Mouse (Mus musculus): Measurements from ENCODE around the gene Meioc. TPM values are rescaled to one million over a fixed set of nuclear protein-coding genes. Genes with fewer than 3 reads are reported as not detected.
A peak's percentile ranks its signal among the peaks of the same experiment; 100 is the strongest.
"Not testable (repeated sequence)": the region's sequence is repeated elsewhere in the genome, so short reads cannot be mapped to it uniquely, and the experiment has no call there.

The Meioc gene
- polyA plus RNA-seq, 1 experiment, result 0.01 TPM

DNA sequence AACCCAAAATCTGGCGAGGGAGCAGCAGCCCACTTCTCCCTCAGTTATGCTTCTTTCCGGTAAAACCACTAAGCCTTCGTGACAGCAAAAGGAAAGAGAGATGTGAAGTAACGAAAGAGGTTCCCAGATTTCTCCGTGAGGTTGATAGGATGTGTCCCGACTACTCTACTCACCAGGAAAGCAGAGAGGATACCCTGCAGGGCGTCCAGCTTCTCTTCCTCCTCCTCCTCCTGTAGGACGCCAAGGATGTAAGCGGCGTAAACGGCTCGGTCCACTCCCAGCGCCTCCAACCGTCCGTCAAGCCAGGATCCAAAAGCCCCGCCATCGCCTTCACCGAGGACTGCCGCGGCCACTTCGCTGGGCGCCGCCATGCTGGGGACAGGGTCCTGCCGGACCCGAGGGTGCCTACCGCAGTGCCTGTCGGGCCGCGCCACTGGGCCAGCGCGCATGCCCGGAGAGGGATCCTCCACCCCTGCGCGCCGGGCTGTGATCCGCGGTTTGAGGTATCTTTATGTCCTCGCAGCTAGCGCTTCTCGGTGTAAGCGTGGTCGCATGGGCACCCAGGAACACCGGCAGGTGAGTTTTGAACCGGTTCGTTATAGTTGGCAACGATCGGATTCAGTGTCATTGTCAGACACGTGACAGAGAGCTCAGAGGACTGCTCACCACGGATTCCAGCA is 34.0 kb downstream of the Meioc start, which contains the start of gene Ccdc43:
Gene Ccdc43, minus strand, starts transcription at position 445 of the 680 bp plus-strand sequence.
- Histone ChIP-seq H3K36me3 (ENCODE audit: control insufficient read depth, insufficient read depth) (no peaks in the 10 kb centered on the region), H3K4me3 (peak within 1 kb of the TSS; percentile 85), H3K27me3 (ENCODE audit: control insufficient read depth, insufficient read depth, insufficient read length) (no peaks in the 10 kb centered on the region), H3K79me2 (ENCODE audit: control insufficient read depth, insufficient read depth) (peaks cover 14% of the 10 kb centered on the region), H3K4me2 (ENCODE audit: low read depth) (peak within 1 kb of the TSS; percentile 96), H3ac (ENCODE audit: control insufficient read depth, insufficient read length) (peak within 1 kb of the TSS; percentile 73)
- TF ChIP-seq USF1 (IDR thresholded peaks at IDR 0.05; ENCODE audit: low read depth) (peak; percentile 82), POLR2AphosphoS2 (IDR thresholded peaks at IDR 0.05; ENCODE audit: insufficient read length, low read depth) (peak; percentile 86), POLR2A (IDR thresholded peaks at IDR 0.05; ENCODE audit: insufficient read length, low read depth) (peak; percentile 98), MYOG (IDR thresholded peaks at IDR 0.05; ENCODE audit: control insufficient read depth in 1 of 3, insufficient read depth in 1 of 3, insufficient read length in 2 of 3, low read depth in 2 of 3) (peak in 1 of 3 experiments; percentile 29), MYOD1 (IDR thresholded peaks at IDR 0.05; ENCODE audit: control insufficient read depth in 1 of 3, insufficient read length in 2 of 3, low read depth in 2 of 3) (peak in 1 of 3 experiments; percentile 19), E2F4 (IDR thresholded peaks at IDR 0.05; ENCODE audit: insufficient read depth) (no peak), SRF (IDR thresholded peaks at IDR 0.05; ENCODE audit: control insufficient read depth, insufficient read length, low read depth) (no peak)

- H3K79me2 ChIP-seq (ENCODE audit: control insufficient read depth, insufficient read depth), result peaks cover 14% of the 10 kb centered on the region
- H3K27me3 ChIP-seq (ENCODE audit: control insufficient read depth, insufficient read depth, insufficient read length), result no peaks in the 10 kb centered on the region
- H3K4me3 ChIP-seq, result peak overlapping the region; percentile 85
- peak overlapping the region; percentile 73 for H3ac ChIP-seq (ENCODE audit: control insufficient read depth, insufficient read length)
- no peaks in the 10 kb centered on the region for H3K36me3 ChIP-seq (ENCODE audit: control insufficient read depth, insufficient read depth)
- peak overlapping the region; percentile 96 for H3K4me2 ChIP-seq (ENCODE audit: low read depth)
- no peak for TF ChIP-seq SRF (IDR thresholded peaks at IDR 0.05; ENCODE audit: control insufficient read depth, insufficient read length, low read depth)
- TF ChIP-seq CEBPB (IDR thresholded peaks at IDR 0.05; ENCODE audit: insufficient read depth, poor library complexity, severe bottlenecking), result no peak
- no peak for TF ChIP-seq REST (IDR thresholded peaks at IDR 0.05; ENCODE audit: insufficient read depth, insufficient read length)
- no peak for TF ChIP-seq MAX (IDR thresholded peaks at IDR 0.05; ENCODE audit: low read depth)
These were observed 34.5 kb downstream of the Meioc start for GRCm38 (mm10) chr11:102698018-102698476.

DNA sequence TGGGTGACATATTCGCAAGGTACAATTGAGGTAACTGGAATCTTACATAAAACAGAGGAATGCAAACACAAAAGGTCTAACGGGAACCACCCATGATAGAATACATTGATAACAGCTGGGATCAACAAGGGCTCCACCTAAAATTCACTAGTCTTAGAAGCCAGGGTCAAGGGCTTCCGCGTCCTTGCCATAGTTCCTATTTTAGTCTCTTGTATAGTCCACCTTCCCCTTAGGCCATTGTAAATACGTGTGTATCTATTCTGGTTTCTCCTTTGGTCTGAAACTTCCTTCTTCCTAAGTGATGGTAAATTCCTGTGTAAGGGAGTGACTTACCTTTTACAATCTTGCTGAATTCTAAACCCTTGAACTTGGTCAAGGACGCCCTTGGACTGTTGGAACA is 38.7 kb downstream of the Meioc start:
- not testable (repeated sequence) for H3K36me3 ChIP-seq (ENCODE audit: control insufficient read depth, insufficient read depth); H3K4me3 ChIP-seq

GRCm38 (mm10) chr11:102712411-102712810 is 48.9 kb downstream of the Meioc start:
- TF ChIP-seq MYOD1 (IDR thresholded peaks at IDR 0.05; ENCODE audit: control insufficient read depth in 1 of 3, insufficient read length in 2 of 3, low read depth in 2 of 3) (peak in 2 of 3 experiments; percentile 64 to 67), MYOG (IDR thresholded peaks at IDR 0.05; ENCODE audit: control insufficient read depth in 1 of 3, insufficient read depth in 1 of 3, insufficient read length in 2 of 3, low read depth in 2 of 3) (peak in 2 of 3 experiments; percentile 35 to 36), POLR2A (IDR thresholded peaks at IDR 0.05; ENCODE audit: insufficient read length, low read depth) (no peak), REST (IDR thresholded peaks at IDR 0.05; ENCODE audit: insufficient read depth, insufficient read length) (no peak), USF1 (IDR thresholded peaks at IDR 0.05; ENCODE audit: low read depth) (no peak), POLR2AphosphoS2 (IDR thresholded peaks at IDR 0.05; ENCODE audit: insufficient read length, low read depth) (no peak), TCF12 (IDR thresholded peaks at IDR 0.05; ENCODE audit: insufficient read depth, poor library complexity, severe bottlenecking) (no peak), E2F4 (IDR thresholded peaks at IDR 0.05; ENCODE audit: insufficient read depth) (no peak), CEBPB (IDR thresholded peaks at IDR 0.05; ENCODE audit: insufficient read depth, poor library complexity, severe bottlenecking) (no peak), TCF3 (IDR thresholded peaks at IDR 0.05; ENCODE audit: insufficient read length, low read depth) (peak; percentile 10), MAX (IDR thresholded peaks at IDR 0.05; ENCODE audit: low read depth) (no peak), SRF (IDR thresholded peaks at IDR 0.05; ENCODE audit: control insufficient read depth, insufficient read length, low read depth) (no peak)
- Histone ChIP-seq H3K79me2 (ENCODE audit: control insufficient read depth, insufficient read depth) (no peaks in the 10 kb centered on the region), H3K4me2 (ENCODE audit: low read depth) (no peak overlapping the region), H3K27me3 (ENCODE audit: control insufficient read depth, insufficient read depth, insufficient read length) (peaks cover 22% of the 10 kb centered on the region), H3ac (ENCODE audit: control insufficient read depth, insufficient read length) (no peak overlapping the region), H3K36me3 (ENCODE audit: control insufficient read depth, insufficient read depth) (no peaks in the 10 kb centered on the region), H3K4me3 (no peak overlapping the region)

More for the DNA sequence above, 38.7 kb downstream of the Meioc start:
- H3K79me2 ChIP-seq (ENCODE audit: control insufficient read depth, insufficient read depth); H3K27me3 ChIP-seq (ENCODE audit: control insufficient read depth, insufficient read depth, insufficient read length); H3ac ChIP-seq (ENCODE audit: control insufficient read depth, insufficient read length); H3K4me2 ChIP-seq (ENCODE audit: low read depth): not testable (repeated sequence)

GRCm38 (mm10) chr11:102714578-102714977 is 51.1 kb downstream of the Meioc start:
- not testable (repeated sequence) for H3K4me2 ChIP-seq (ENCODE audit: low read depth); H3ac ChIP-seq (ENCODE audit: control insufficient read depth, insufficient read length); H3K4me3 ChIP-seq; H3K79me2 ChIP-seq (ENCODE audit: control insufficient read depth, insufficient read depth); H3K36me3 ChIP-seq (ENCODE audit: control insufficient read depth, insufficient read depth)
- H3K27me3 ChIP-seq (ENCODE audit: control insufficient read depth, insufficient read depth, insufficient read length), result peaks cover 11% of the 10 kb centered on the region
